18 mouse cellular contexts compared by ENCODE assay signal in the genomic region with DNA sequence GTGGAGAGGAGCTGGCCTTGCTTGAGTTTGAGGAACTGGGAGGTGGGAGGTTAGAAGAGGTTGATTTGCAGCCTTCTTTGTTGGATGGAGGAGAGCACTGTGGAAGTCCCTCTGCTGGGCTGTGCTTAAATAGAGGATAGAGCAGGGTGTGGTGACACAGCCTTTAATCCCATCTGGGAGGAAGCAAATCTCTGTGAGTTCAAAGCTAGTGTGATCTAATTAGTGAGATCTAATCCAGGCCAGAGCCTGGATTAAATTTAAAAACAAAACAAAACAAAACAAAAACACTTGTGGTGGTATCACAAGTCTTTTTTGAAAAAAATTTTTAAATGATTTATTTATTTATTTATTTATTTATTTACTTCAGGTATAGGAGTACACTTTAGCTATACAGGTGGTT. TPM values are rescaled to one million over a fixed set of nuclear protein-coding genes. Genes with fewer than 3 reads are reported as not detected.
"Had no signal": no experiment of that assay in that cellular context is flagged by ENCODE, and none has a peak within 500 bp of the region (broad histone marks: within the 10 kb centered on the region; RNA-seq: fewer than 3 reads in every experiment).

A gene (minus strand): TSS at position 101 of the 400 bp plus-strand sequence.

- H3K36me3 ChIP-seq: neural tube, embryonic 12.5 days; neural tube, embryonic 13.5 days; neural tube, embryonic 15.5 days; stomach, embryonic 15.5 days had no signal

- H3K4me3 ChIP-seq: neural tube, embryonic 12.5 days; neural tube, embryonic 13.5 days; neural tube, embryonic 15.5 days; stomach, embryonic 15.5 days had no signal

- H3K27ac ChIP-seq: neural tube, embryonic 12.5 days; neural tube, embryonic 13.5 days; neural tube, embryonic 15.5 days; stomach, embryonic 15.5 days; stomach, postnatal 0 days had no signal

- H3K9ac ChIP-seq: neural tube, embryonic 12.5 days; neural tube, embryonic 13.5 days; neural tube, embryonic 15.5 days; stomach, embryonic 15.5 days had no signal

- DNase-seq: retina, postnatal 1 day; right cerebral cortex, adult 18-20 months; right cerebral cortex, postnatal 14 days; right cerebral cortex, postnatal 25 days; right cerebral cortex, postnatal 4 days; spleen, adult 18-20 months; thymus, adult 18-20 months; thymus, adult 2 months; thymus, postnatal 14 days; thymus, postnatal 25 days; thymus, postnatal 36 days; thymus, postnatal 4 days had no signal

- H3K9me3 ChIP-seq: neural tube, embryonic 12.5 days; neural tube, embryonic 13.5 days; neural tube, embryonic 15.5 days; stomach, embryonic 15.5 days had no signal

- H3K4me1 ChIP-seq: neural tube, embryonic 12.5 days; neural tube, embryonic 13.5 days; neural tube, embryonic 15.5 days; stomach, embryonic 15.5 days had no signal

RNA-seq across cellular contexts. Expression of the gene that starts here (rescaled TPM):
- total RNA-seq: neutrophil, adult 5-6 weeks had no signal
